Mouse (Mus musculus) CH12.LX (cell line): Measurements from ENCODE around the gene Med12. TPM values are rescaled to one million over a fixed set of nuclear protein-coding genes. Genes with fewer than 3 reads are reported as not detected.
A peak's percentile ranks its signal among the peaks of the same experiment; 100 is the strongest.

ENCODE experiments used
- DNase-seq: peaks from one replicate; pipeline ENCODE4 v3.0.0-alpha.2; 2013; ENCODE audit errors: extremely low read depth
- H3K27ac ChIP-seq: 2 replicates; pipeline ENCODE4 v1.5.1; 2012; ENCODE audit warnings: low read depth, mild to moderate bottlenecking, control low read depth, moderate library complexity; ENCODE audit not compliant: insufficient read depth
- H3K27me3 ChIP-seq: replicated peaks from 2 replicates; pipeline ENCODE3; 2012; ENCODE audit warnings: inconsistent platforms
- H3K36me3 ChIP-seq, 2 experiments: replicated peaks in 1 of 2; 2 replicates each; pipeline versions ENCODE3 to v1.6.1; 2012; ENCODE audit warnings: inconsistent platforms in 1 of 2, low read length in 1 of 2, mild to moderate bottlenecking in 1 of 2, mixed read lengths in 1 of 2, moderate library complexity in 1 of 2; ENCODE audit not compliant: control insufficient read depth in 1 of 2, insufficient read depth in 1 of 2
- H3K4me1 ChIP-seq, 2 experiments: 2 replicates each; pipeline ENCODE4 v1.6.1; 2012; ENCODE audit warnings: inconsistent platforms in 1 of 2, moderate library complexity in 1 of 2; ENCODE audit not compliant: insufficient read depth in 2 of 2, control insufficient read depth in 1 of 2
- H3K4me2 ChIP-seq: 2 replicates; pipeline ENCODE4 v1.6.1; 2012; ENCODE audit warnings: low read depth, mild to moderate bottlenecking, control low read depth; ENCODE audit not compliant: poor library complexity, insufficient read depth, severe bottlenecking
- H3K4me3 ChIP-seq, 3 experiments: fragments of 150-350 bp in 1 of 3; sonication (generic) in 1 of 3; replicated peaks in 1 of 3; 2 replicates each; pipeline versions ENCODE3 to v1.5.1; 2011 to 2012; ENCODE audit warnings: low read depth in 2 of 3, low read length in 2 of 3, mild to moderate bottlenecking in 2 of 3, moderate library complexity in 2 of 3, control low read depth in 1 of 3, improper control_type of control experiment in 1 of 3, inconsistent platforms in 1 of 3, mixed read lengths in 1 of 3; ENCODE audit not compliant: poor library complexity in 1 of 3
- H3K79me2 ChIP-seq: replicated peaks from 2 replicates; pipeline ENCODE4 v1.6.1; 2012; ENCODE audit warnings: mild to moderate bottlenecking, moderate library complexity; ENCODE audit not compliant: control insufficient read depth, poor library complexity, insufficient read depth, severe bottlenecking; ENCODE audit errors: extremely low read depth
- H3K9ac ChIP-seq: 2 replicates; pipeline ENCODE4 v1.6.1; 2012; ENCODE audit warnings: low read depth, mild to moderate bottlenecking, control low read depth, moderate library complexity; ENCODE audit not compliant: insufficient read depth
- H3K9me3 ChIP-seq: replicated peaks from 2 replicates; pipeline ENCODE3; 2012; ENCODE audit warnings: low read length, inconsistent platforms, mixed read lengths
- BHLHE40 ChIP-seq: IDR thresholded peaks from 2 replicates; pipeline ENCODE4 v1.6.1; 2011; ENCODE audit warnings: mild to moderate bottlenecking, low read depth, low read length, improper control_type of control experiment
- CHD1 ChIP-seq: IDR thresholded peaks from 2 replicates; pipeline ENCODE4 v1.6.1; 2012; ENCODE audit warnings: low read depth, low read length, improper control_type of control experiment, inconsistent platforms
- CHD2 ChIP-seq: IDR thresholded peaks from 2 replicates; pipeline ENCODE4 v1.6.1; 2011; ENCODE audit warnings: low read length, improper control_type of control experiment
- E2F4 ChIP-seq: IDR thresholded peaks from 2 replicates; pipeline ENCODE4 v1.6.1; 2011; ENCODE audit warnings: low read depth, low read length, improper control_type of control experiment; ENCODE audit not compliant: insufficient replicate concordance
- ELF1 ChIP-seq: IDR thresholded peaks from 2 replicates; pipeline ENCODE4 v1.6.1; 2014; ENCODE audit warnings: low read depth, mild to moderate bottlenecking, inconsistent platforms, low read length, improper control_type of control experiment
- HCFC1 ChIP-seq: IDR thresholded peaks from 2 replicates; pipeline ENCODE4 v1.6.1; 2012; ENCODE audit warnings: low read depth, mild to moderate bottlenecking, inconsistent platforms, low read length, improper control_type of control experiment
- JUN ChIP-seq: IDR thresholded peaks from 2 replicates; pipeline ENCODE4 v1.6.1; 2011; ENCODE audit warnings: low read depth, mild to moderate bottlenecking, low read length, improper control_type of control experiment, moderate library complexity; ENCODE audit not compliant: insufficient read depth
- JUND ChIP-seq: conservative IDR thresholded peaks from 2 replicates; pipeline ENCODE4 v1.6.1; 2011; ENCODE audit warnings: low read depth, low read length, improper control_type of control experiment
- KAT2A ChIP-seq: IDR thresholded peaks from 2 replicates; pipeline ENCODE4 v1.6.1; 2012; ENCODE audit warnings: low read length, improper control_type of control experiment, inconsistent platforms; ENCODE audit not compliant: insufficient replicate concordance
- MAX ChIP-seq: IDR thresholded peaks from 2 replicates; pipeline ENCODE4 v1.6.1; 2011; ENCODE audit warnings: low read length, improper control_type of control experiment
- MEF2A ChIP-seq: IDR thresholded peaks from 2 replicates; pipeline ENCODE4 v1.6.1; 2014; ENCODE audit warnings: low read depth, mild to moderate bottlenecking, inconsistent platforms, low read length, improper control_type of control experiment, borderline replicate concordance
- NRF1 ChIP-seq: IDR thresholded peaks from 2 replicates; pipeline ENCODE4 v1.6.1; 2014; ENCODE audit warnings: low read depth, mild to moderate bottlenecking, inconsistent platforms, low read length, improper control_type of control experiment, moderate library complexity
- POLR2A ChIP-seq: IDR thresholded peaks from 2 replicates; pipeline ENCODE4 v1.6.1; 2011; ENCODE audit warnings: low read depth, mild to moderate bottlenecking, improper control_type of control experiment, low read length
- POLR2AphosphoS2 ChIP-seq: IDR thresholded peaks from 2 replicates; pipeline ENCODE4 v1.6.1; 2011; ENCODE audit warnings: low read depth, low read length, improper control_type of control experiment
- RCOR1 ChIP-seq: conservative IDR thresholded peaks from 2 replicates; pipeline ENCODE4 v1.6.1; 2012; ENCODE audit warnings: low read depth, mild to moderate bottlenecking, inconsistent platforms, low read length, improper control_type of control experiment
- SIN3A ChIP-seq: IDR thresholded peaks from 2 replicates; pipeline ENCODE4 v1.6.1; 2012; ENCODE audit warnings: low read length, improper control_type of control experiment, inconsistent platforms
- TBP ChIP-seq: conservative IDR thresholded peaks from 2 replicates; pipeline ENCODE4 v1.6.1; 2011; ENCODE audit warnings: low read depth, low read length, improper control_type of control experiment
- UBTF ChIP-seq: IDR thresholded peaks from 2 replicates; pipeline ENCODE4 v1.6.1; 2012; ENCODE audit warnings: low read depth, mild to moderate bottlenecking, inconsistent platforms, low read length, improper control_type of control experiment, moderate library complexity
- USF1 ChIP-seq: IDR thresholded peaks from 2 replicates; pipeline ENCODE4 v1.6.1; 2014; ENCODE audit warnings: low read depth, mild to moderate bottlenecking, inconsistent platforms, low read length, improper control_type of control experiment
- USF2 ChIP-seq: conservative IDR thresholded peaks from 2 replicates; pipeline ENCODE4 v1.6.1; 2011; ENCODE audit warnings: low read depth, low read length, improper control_type of control experiment
- ZC3H11A ChIP-seq: IDR thresholded peaks from 2 replicates; pipeline ENCODE4 v1.6.1; 2012; ENCODE audit warnings: low read depth, mild to moderate bottlenecking, inconsistent platforms, low read length, improper control_type of control experiment
- ZMIZ1 ChIP-seq: IDR thresholded peaks from 2 replicates; pipeline ENCODE4 v1.6.1; 2012; ENCODE audit warnings: low read depth, mild to moderate bottlenecking, inconsistent platforms, low read length, improper control_type of control experiment
- ZNF384 ChIP-seq: IDR thresholded peaks from 2 replicates; pipeline ENCODE4 v1.6.1; 2012; ENCODE audit warnings: low read depth, low read length, improper control_type of control experiment, inconsistent platforms
- dilution Hi-C: fragments of 300-500 bp; cut with MboI; formaldehyde crosslinking; loops from 2 replicates; pipeline ENCODE4 v1.14.3; 2020; ENCODE audit warnings: low sequenced_read_pairs; ENCODE audit not compliant: extremely low pct_unique_long_range_greater_than_20kb, extremely low pct_ligation_motif_present
- in situ Hi-C: fragments of 300-500 bp; cut with MboI; formaldehyde crosslinking; loops from 3 replicates; pipeline ENCODE4 v1.14.3; 2019; ENCODE audit warnings: low sequenced_read_pairs, low pct_ligation_motif_present, low pct_unique_long_range_greater_than_20kb, mixed read lengths
- polyA plus RNA-seq: library from polyadenylated mRNA; unstranded; fragments of >175 nt; gene quantifications from 2 replicates; pipeline ENCODE4 v1.2.1, GENCODE M21; 2012; ENCODE audit warnings: low read depth; ENCODE audit not compliant: insufficient read length
- total RNA-seq, 2 experiments: library from RNA; depleted of rRNA; stranded (reverse); fragments of 300-350 nt in 1 of 2; fragments of >200 nt in 1 of 2; gene quantifications; 2 replicates each; pipeline ENCODE4 v1.2.3; 2012 to 2014

Gene Med12
- total and polyA plus RNA-seq, 3 experiments = 15.7 to 66.4 (median 40.3) TPM

GRCm38 (mm10) chrX:101313625-101314359, 40.0 kb downstream of the Med12 start:
- H3K4me1 ChIP-seq = peaks cover 0 to 7% of the 10 kb centered on the region in 2 experiments; a peak in 1 of 4 replicates
- H3K4me3 ChIP-seq = no peak overlapping the region
- no peaks in the 10 kb centered on the region for H3K27me3 ChIP-seq
- H3K9ac ChIP-seq = no peak overlapping the region
- dilution Hi-C loops (no loop called here), in situ Hi-C loops (no loop called here)
- no peak overlapping the region for H3K4me2 ChIP-seq
- no peaks in the 10 kb centered on the region for H3K79me2 ChIP-seq
- peaks cover 3 to 26% of the 10 kb centered on the region in 2 experiments for H3K36me3 ChIP-seq
- no peaks in the 10 kb centered on the region for H3K9me3 ChIP-seq
- no peak overlapping the region for H3K27ac ChIP-seq
- peak; percentile 35 for DNase-seq
- TF ChIP-seq CHD1 = no peak
- TF ChIP-seq ZC3H11A = no peak
- TF ChIP-seq ZMIZ1 = no peak
- no peak for TF ChIP-seq POLR2AphosphoS2
- TF ChIP-seq MEF2A = no peak
- no peak for TF ChIP-seq USF1
- TF ChIP-seq BHLHE40 = no peak
- no peak for TF ChIP-seq CHD2
- no peak for TF ChIP-seq SIN3A
- no peak for TF ChIP-seq UBTF
- TF ChIP-seq RCOR1 = no peak
- no peak for TF ChIP-seq E2F4
- TF ChIP-seq, all 38 proteins: peak for 0

DNA sequence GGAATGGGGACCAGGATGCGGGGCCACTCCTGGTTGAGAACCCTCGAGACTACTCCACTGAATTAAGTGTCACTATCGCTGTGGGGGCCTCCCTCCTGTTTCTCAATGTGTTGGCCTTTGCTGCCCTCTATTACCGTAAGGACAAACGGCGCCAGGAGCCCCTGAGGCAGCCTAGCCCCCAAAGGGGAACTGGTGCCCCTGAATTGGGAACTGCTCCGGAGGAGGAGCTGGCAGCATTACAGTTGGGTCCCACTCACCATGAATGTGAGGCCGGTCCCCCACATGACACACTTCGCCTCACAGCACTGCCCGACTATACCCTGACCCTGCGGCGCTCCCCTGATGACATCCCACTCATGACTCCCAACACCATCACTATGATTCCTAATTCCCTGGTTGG, 45.9 kb downstream of the Med12 start:
- Histone ChIP-seq H3K9ac (no peak overlapping the region), H3K9me3 (no peaks in the 10 kb centered on the region), H3K27ac (no peak overlapping the region), H3K4me2 (no peak overlapping the region), H3K36me3 (peaks cover 2 to 30% of the 10 kb centered on the region in 2 experiments), H3K4me1 (no peaks in the 10 kb centered on the region), H3K79me2 (no peaks in the 10 kb centered on the region), H3K4me3 (no peak overlapping the region), H3K27me3 (no peaks in the 10 kb centered on the region)
- no peak for DNase-seq
- in situ Hi-C loops = no loop called here
- TF ChIP-seq POLR2A (no peak), MAX (no peak), CHD1 (no peak), ZNF384 (no peak), USF2 (no peak), JUN (no peak), JUND (no peak), KAT2A (no peak), HCFC1 (no peak), E2F4 (no peak), NRF1 (no peak), ELF1 (no peak), TBP (no peak), MEF2A (no peak)
- dilution Hi-C loops = no loop called here
